Mouse (Mus musculus) testis, adult 2 months (tissue): Measurements from ENCODE around the gene Ntf5. TPM values are rescaled to one million over a fixed set of nuclear protein-coding genes. Genes with fewer than 3 reads are reported as not detected.

Source experiments
- H3K27ac ChIP-seq: fragments of 200-500 bp; 2 replicates; pipeline ENCODE4 v1.5.1; 2012; ENCODE audit warnings: low read depth, low read length; ENCODE audit not compliant: control insufficient read depth, insufficient read depth
- H3K27me3 ChIP-seq: fragments of 200-500 bp; 2 replicates; pipeline ENCODE4 v1.6.1; 2012; ENCODE audit warnings: mild to moderate bottlenecking, low read length, moderate library complexity; ENCODE audit not compliant: control insufficient read depth, insufficient read depth
- H3K36me3 ChIP-seq: fragments of 200-500 bp; 2 replicates; pipeline ENCODE4 v1.6.1; 2012; ENCODE audit warnings: mild to moderate bottlenecking, low read length; ENCODE audit not compliant: control insufficient read depth, insufficient read depth
- H3K4me1 ChIP-seq: fragments of 200-500 bp; 2 replicates; pipeline ENCODE4 v1.6.1; 2012; ENCODE audit warnings: low read length; ENCODE audit not compliant: control insufficient read depth, insufficient read depth
- H3K4me3 ChIP-seq: fragments of 200-500 bp; 2 replicates; pipeline ENCODE4 v1.5.1; 2012; ENCODE audit warnings: low read depth, mild to moderate bottlenecking, low read length, moderate library complexity, mixed read lengths; ENCODE audit not compliant: control insufficient read depth
- CTCF ChIP-seq: fragments of 200-500 bp; IDR thresholded peaks from 2 replicates; pipeline ENCODE4 v1.5.1; 2012; ENCODE audit warnings: low read depth, mild to moderate bottlenecking, inconsistent platforms, low read length, moderate library complexity; ENCODE audit not compliant: control insufficient read depth, insufficient read depth, insufficient replicate concordance
- POLR2A ChIP-seq: fragments of 200-500 bp; IDR thresholded peaks from 2 replicates; pipeline ENCODE4 v1.6.1; 2012; ENCODE audit warnings: low read depth, mild to moderate bottlenecking, inconsistent platforms, low read length, moderate library complexity; ENCODE audit not compliant: control insufficient read depth
- polyA plus RNA-seq: library from polyadenylated mRNA; depleted of rRNA; stranded (reverse); fragments of >200 nt; gene quantifications from 2 replicates; pipeline ENCODE4 v1.2.3, GENCODE M21; 2012; rRNA removed

Ntf5 gene
- 0.19 and 0.25 TPM in 2 replicates for polyA plus RNA-seq

- TF ChIP-seq POLR2A (no peak), CTCF (no peak)
- Histone ChIP-seq H3K4me1 (peaks cover 33% of the 10 kb centered on the region), H3K36me3 (no peaks in the 10 kb centered on the region), H3K27me3 (peaks cover 10% of the 10 kb centered on the region), H3K4me3 (peak within 1 kb of the TSS; percentile 73), H3K27ac (no peak within 1 kb of the TSS)
Observed at GRCm38 (mm10) chr7:45413113-45413863, at the start of gene Ntf5. Gene Ntf5, plus strand, starts transcription at chr7:45413695.

GRCm38 (mm10) chr7:45363983-45364382, 49.5 kb upstream of the Ntf5 start:
- no peak for TF ChIP-seq POLR2A
- no peak for TF ChIP-seq CTCF
- peaks cover 47% of the 10 kb centered on the region for H3K4me1 ChIP-seq

GRCm38 (mm10) chr7:45365742-45366651, 47.5 kb upstream of the Ntf5 start:
- no peak for TF ChIP-seq CTCF
- peak overlapping the region; percentile 56 for H3K4me3 ChIP-seq
- no peaks in the 10 kb centered on the region; the same call in 1 of the 2 replicates for H3K27me3 ChIP-seq
- peaks cover 51% of the 10 kb centered on the region for H3K4me1 ChIP-seq
- no peaks in the 10 kb centered on the region for H3K36me3 ChIP-seq
- H3K27ac ChIP-seq: no peak overlapping the region

More at GRCm38 (mm10) chr7:45363983-45364382, 49.5 kb upstream of the Ntf5 start:
- no peak overlapping the region for H3K27ac ChIP-seq
- H3K27me3 ChIP-seq: no peaks in the 10 kb centered on the region; the same call in 1 of the 2 replicates
- no peak overlapping the region for H3K4me3 ChIP-seq
- no peaks in the 10 kb centered on the region for H3K36me3 ChIP-seq

GRCm38 (mm10) chr7:45366652-45367019, 46.9 kb upstream of the Ntf5 start, which contains the start of gene Ppfia3:
Gene Ppfia3, minus strand, starts transcription at chr7:45367019.
- peaks cover 49% of the 10 kb centered on the region for H3K4me1 ChIP-seq
- peak within 1 kb of the TSS; percentile 50 for H3K27ac ChIP-seq
- H3K36me3 ChIP-seq: no peaks in the 10 kb centered on the region
- TF ChIP-seq POLR2A (no peak), CTCF (no peak)
- peak within 1 kb of the TSS; percentile 86 for H3K4me3 ChIP-seq
- no peaks in the 10 kb centered on the region; the same call in 1 of the 2 replicates for H3K27me3 ChIP-seq

DNA sequence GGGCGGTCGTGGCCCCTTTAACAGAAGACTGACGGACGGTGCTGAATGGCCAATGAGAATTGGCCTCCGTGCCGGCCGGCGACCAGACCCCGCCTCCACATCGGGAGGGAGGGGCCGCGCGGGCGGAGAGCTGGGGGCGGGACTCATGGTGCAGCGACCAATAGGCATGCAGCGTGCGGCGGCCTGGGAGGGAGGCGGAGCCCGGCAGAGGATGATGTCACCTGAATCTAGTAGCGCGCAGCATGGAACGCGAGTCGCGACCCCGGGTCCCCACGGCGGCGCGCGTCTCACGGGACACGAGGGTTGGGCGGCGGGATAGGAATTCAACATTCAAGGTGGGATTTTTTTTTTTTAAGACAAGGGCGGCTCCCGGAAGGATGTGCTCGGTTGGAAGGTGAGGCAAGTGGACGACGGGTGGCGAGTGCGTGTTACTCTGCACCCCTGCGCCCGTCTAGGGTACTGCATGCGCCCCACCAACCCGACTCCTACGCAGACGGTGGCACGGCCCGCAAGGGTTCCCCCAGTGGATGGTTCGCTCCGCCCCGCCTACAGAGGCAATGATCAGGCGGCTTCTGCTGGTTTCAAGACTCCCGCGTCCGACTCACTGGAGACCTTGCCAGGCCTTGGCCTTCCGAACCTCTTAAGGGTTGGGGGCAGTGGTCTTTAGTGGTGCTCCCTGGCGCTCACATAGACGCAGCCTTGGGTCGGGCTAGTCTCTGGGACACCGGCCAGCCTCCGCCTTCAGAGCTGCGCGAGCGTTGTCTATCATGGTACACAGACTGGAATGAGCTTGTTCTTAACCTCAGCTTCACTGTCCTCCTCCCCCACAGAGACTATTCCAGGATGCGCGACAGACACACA, 46.2 kb upstream of the Ntf5 start:
- Histone ChIP-seq H3K36me3 (no peaks in the 10 kb centered on the region), H3K4me1 (peaks cover 43% of the 10 kb centered on the region), H3K4me3 (peak overlapping the region; percentile 86), H3K27me3 (no peaks in the 10 kb centered on the region; the same call in 1 of the 2 replicates), H3K27ac (peak overlapping the region; percentile 50)
- TF ChIP-seq CTCF: peak; percentile 61; the same call in 1 of the 2 replicates
- no peak for TF ChIP-seq POLR2A

DNA sequence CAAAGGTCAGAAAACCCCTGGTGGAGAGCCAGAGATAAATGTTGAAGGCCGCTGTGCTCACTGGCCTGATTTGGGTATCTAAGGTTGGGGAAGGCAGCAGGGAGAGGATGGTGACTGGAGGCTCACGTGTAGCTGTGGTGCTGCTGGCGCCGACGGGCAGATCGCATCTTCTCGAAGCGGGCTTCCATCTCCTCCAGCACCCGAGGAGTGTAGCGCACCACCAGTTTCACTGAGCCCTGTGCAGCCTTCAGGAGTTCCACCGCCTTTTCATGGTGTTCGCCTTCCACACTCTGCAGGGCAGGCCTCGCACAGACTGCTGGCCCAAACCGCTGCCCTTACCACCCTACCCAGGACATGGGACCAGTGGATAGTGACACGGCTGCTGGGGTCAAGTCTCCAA, 45.3 kb upstream of the Ntf5 start:
- Histone ChIP-seq H3K4me3 (no peak overlapping the region), H3K27ac (no peak overlapping the region), H3K27me3 (no peaks in the 10 kb centered on the region; the same call in 1 of the 2 replicates)

GRCm38 (mm10) chr7:45369022-45369745, 44.3 kb upstream of the Ntf5 start:
- H3K4me3 ChIP-seq: no peak overlapping the region
- TF ChIP-seq CTCF (no peak), POLR2A (no peak)
- no peaks in the 10 kb centered on the region; the same call in 1 of the 2 replicates for H3K27me3 ChIP-seq
- H3K4me1 ChIP-seq: peaks cover 38% of the 10 kb centered on the region
- H3K27ac ChIP-seq: no peak overlapping the region
- H3K36me3 ChIP-seq: no peaks in the 10 kb centered on the region

More for the DNA sequence above, 45.3 kb upstream of the Ntf5 start:
- Histone ChIP-seq H3K4me1 (peaks cover 38% of the 10 kb centered on the region), H3K36me3 (no peaks in the 10 kb centered on the region)
- TF ChIP-seq CTCF: no peak
- no peak for TF ChIP-seq POLR2A
